Mouse (Mus musculus) hindbrain, embryonic 13.5 days (tissue): Measurements from ENCODE around the gene Gm38392. TPM values are rescaled to one million over a fixed set of nuclear protein-coding genes. Genes with fewer than 3 reads are reported as not detected.

ENCODE experiments used
- ATAC-seq: fragments of 200-750 bp; cut with Nextera tagmentation; 2 replicates; pipeline ENCODE4 v1.8.0; 2017; ENCODE audit warnings: moderate TSS enrichment; ENCODE audit not compliant: low FRiP score
- H3K27ac ChIP-seq: fragments of 300-500 bp; sonication (generic); 2 replicates; pipeline ENCODE4 v1.5.1; 2015; ENCODE audit warnings: inconsistent platforms, mild to moderate bottlenecking, moderate library complexity
- H3K27me3 ChIP-seq: fragments of 300-500 bp; sonication (generic); 2 replicates; pipeline ENCODE4 v1.6.1; 2015; ENCODE audit warnings: mild to moderate bottlenecking, inconsistent platforms
- H3K36me3 ChIP-seq: fragments of 300-500 bp; sonication (generic); 2 replicates; pipeline ENCODE4 v1.6.1; 2015; ENCODE audit warnings: mild to moderate bottlenecking, inconsistent platforms
- H3K4me1 ChIP-seq: fragments of 300-500 bp; sonication (generic); replicated peaks from 2 replicates; pipeline ENCODE4 v1.6.1; 2015; ENCODE audit warnings: inconsistent platforms
- H3K4me2 ChIP-seq: fragments of 300-500 bp; sonication (generic); 2 replicates; pipeline ENCODE4 v1.6.1; 2015; ENCODE audit warnings: inconsistent platforms, mild to moderate bottlenecking, moderate library complexity
- H3K4me3 ChIP-seq: fragments of 300-500 bp; sonication (generic); 2 replicates; pipeline ENCODE4 v1.5.1; 2015; ENCODE audit warnings: mild to moderate bottlenecking, inconsistent platforms
- H3K9ac ChIP-seq: fragments of 300-500 bp; sonication (generic); 2 replicates; pipeline ENCODE4 v1.6.1; 2015; ENCODE audit warnings: mild to moderate bottlenecking, inconsistent platforms
- H3K9me3 ChIP-seq: fragments of 300-500 bp; sonication (generic); 2 replicates; pipeline ENCODE4 v1.6.1; 2016; ENCODE audit warnings: inconsistent platforms
- WGBS: fragments of 180-500 bp; shearing (Covaris S2); methylation state at CpG from one replicate; pipeline ENCODE4 v1.1.7; 2015; 5-methylcytosine and 5-hydroxymethylcytosine counted together
- polyA plus RNA-seq: library from polyadenylated mRNA; unstranded; fragments of >200 nt; fragmentation: Nextera tagmentation; extraction: Ambion mirVana; gene quantifications from 2 replicates; pipeline ENCODE4 v1.2.1, GENCODE M21; 2015

The Gm38392 gene
- 0.29 and 0.70 TPM in 2 replicates for polyA plus RNA-seq

GRCm38 (mm10) chr3:88287110-88287509 lies at the start of gene Gm38392:
Gene Gm38392, minus strand, starts transcription at chr3:88287210.
- H3K4me1 ChIP-seq, result no peaks in the 10 kb centered on the region
- H3K9ac ChIP-seq, result no peak within 1 kb of the TSS
- H3K36me3 ChIP-seq, result no peaks in the 10 kb centered on the region
- H3K9me3 ChIP-seq, result no peaks in the 10 kb centered on the region
- H3K27me3 ChIP-seq, result no peaks in the 10 kb centered on the region
- 98% methylated on average over 4 of the region's 4 CpGs for WGBS
- ATAC-seq, result no peak
- no peak within 1 kb of the TSS for H3K4me3 ChIP-seq
- no peak within 1 kb of the TSS for H3K4me2 ChIP-seq
- no peak within 1 kb of the TSS for H3K27ac ChIP-seq

- 3% methylated on average over 61 of the region's 66 CpGs for WGBS
- H3K27ac ChIP-seq, result peak within 1 kb of the TSS; percentile 97
- peak; percentile 95 for ATAC-seq
- H3K27me3 ChIP-seq, result no peaks in the 10 kb centered on the region
- H3K4me3 ChIP-seq, result peak within 1 kb of the TSS; percentile 72
- peak within 1 kb of the TSS; percentile 90 for H3K9ac ChIP-seq
- peaks cover 33% of the 10 kb centered on the region for H3K4me1 ChIP-seq
- H3K36me3 ChIP-seq, result no peaks in the 10 kb centered on the region
- H3K9me3 ChIP-seq, result no peaks in the 10 kb centered on the region
- H3K4me2 ChIP-seq, result peak within 1 kb of the TSS; percentile 76
Observed at GRCm38 (mm10) chr3:88336058-88337013, 49.3 kb upstream of the Gm38392 start, which contains the start of the genes Tmem79 and Smg5. Gene Tmem79, minus strand, starts transcription at chr3:88336148. Gene Smg5, plus strand, starts transcription at chr3:88336260.

GRCm38 (mm10) chr3:88335436-88336053 lies 48.5 kb upstream of the Gm38392 start:
- Histone ChIP-seq H3K4me2 (peak overlapping the region; percentile 76), H3K4me3 (peak overlapping the region; percentile 72), H3K27me3 (no peaks in the 10 kb centered on the region), H3K9ac (peak overlapping the region; percentile 90), H3K27ac (peak overlapping the region; percentile 97), H3K4me1 (peaks cover 33% of the 10 kb centered on the region), H3K9me3 (no peaks in the 10 kb centered on the region), H3K36me3 (no peaks in the 10 kb centered on the region)
- peak; percentile 67 for ATAC-seq
- WGBS, result 1% methylated on average over 27 of the region's 27 CpGs

GRCm38 (mm10) chr3:88334902-88335435 lies 48.0 kb upstream of the Gm38392 start:
- Histone ChIP-seq H3K27me3 (no peaks in the 10 kb centered on the region), H3K9me3 (no peaks in the 10 kb centered on the region), H3K9ac (peak overlapping the region; percentile 90), H3K36me3 (no peaks in the 10 kb centered on the region), H3K4me3 (peak overlapping the region; percentile 72), H3K4me2 (peak overlapping the region; percentile 76), H3K27ac (no peak overlapping the region), H3K4me1 (peaks cover 33% of the 10 kb centered on the region)
- 33% methylated on average over 3 of the region's 3 CpGs for whole genome bisulfite sequencing
- no peak for ATAC-seq

GRCm38 (mm10) chr3:88334029-88334658 lies 47.1 kb upstream of the Gm38392 start:
- Histone ChIP-seq H3K9me3 (no peaks in the 10 kb centered on the region), H3K9ac (0 out of 2 replicates have a peak overlapping the region, but pooled peaks have one; percentile 6), H3K4me1 (peaks cover 31% of the 10 kb centered on the region), H3K27me3 (no peaks in the 10 kb centered on the region), H3K4me3 (no peak overlapping the region), H3K27ac (no peak overlapping the region), H3K36me3 (peaks cover 8% of the 10 kb centered on the region), H3K4me2 (no peak overlapping the region)
- no peak for ATAC-seq
- 60% methylated on average over 12 of the region's 12 CpGs for WGBS

- Histone ChIP-seq H3K4me1 (peaks cover 11% of the 10 kb centered on the region), H3K9ac (no peak overlapping the region), H3K4me3 (no peak overlapping the region), H3K9me3 (no peaks in the 10 kb centered on the region), H3K4me2 (no peak overlapping the region), H3K36me3 (peaks cover 25% of the 10 kb centered on the region), H3K27me3 (no peaks in the 10 kb centered on the region), H3K27ac (no peak overlapping the region)
- no peak for ATAC-seq
- WGBS, result 29% methylated on average over 2 of the region's 2 CpGs
Observed at GRCm38 (mm10) chr3:88331282-88331681, 44.3 kb upstream of the Gm38392 start.

- ATAC-seq, result no peak
- Histone ChIP-seq H3K36me3 (peaks cover 25% of the 10 kb centered on the region), H3K27ac (no peak overlapping the region), H3K4me2 (no peak overlapping the region), H3K9me3 (no peaks in the 10 kb centered on the region), H3K4me1 (peaks cover 17% of the 10 kb centered on the region), H3K4me3 (no peak overlapping the region), H3K27me3 (no peaks in the 10 kb centered on the region), H3K9ac (no peak overlapping the region)
- WGBS, result 74% methylated on average over 5 of the region's 5 CpGs
Observed at GRCm38 (mm10) chr3:88328956-88329355, 41.9 kb upstream of the Gm38392 start.

- Histone ChIP-seq H3K4me2 (peak within 1 kb of the TSS; percentile 78), H3K27me3 (no peaks in the 10 kb centered on the region), H3K36me3 (peaks cover 65% of the 10 kb centered on the region), H3K9me3 (no peaks in the 10 kb centered on the region), H3K4me3 (peak within 1 kb of the TSS; percentile 59), H3K4me1 (peaks cover 17% of the 10 kb centered on the region), H3K27ac (no peak within 1 kb of the TSS), H3K9ac (peak within 1 kb of the TSS; percentile 80)
- WGBS, result 4% methylated on average over 10 of the region's 10 CpGs
- ATAC-seq, result peak; percentile 78
Observed at GRCm38 (mm10) chr3:88324951-88325405, 38.0 kb upstream of the Gm38392 start, which contains the start of gene Glmp. Gene Glmp, plus strand, starts transcription at chr3:88325023.

GRCm38 (mm10) chr3:88299172-88299571 lies 12.2 kb upstream of the Gm38392 start:
- Histone ChIP-seq H3K27ac (no peak overlapping the region), H3K36me3 (peaks cover 48% of the 10 kb centered on the region), H3K4me3 (no peak overlapping the region), H3K4me2 (peak overlapping the region; percentile 85; the same call in 1 of the 2 replicates), H3K27me3 (no peaks in the 10 kb centered on the region), H3K4me1 (peaks cover 24% of the 10 kb centered on the region), H3K9me3 (no peaks in the 10 kb centered on the region), H3K9ac (no peak overlapping the region)
- 96% methylated on average over 1 of the region's 1 CpGs for WGBS
- ATAC-seq, result no peak

- Histone ChIP-seq H3K27ac (peak overlapping the region; percentile 95), H3K4me1 (peaks cover 24% of the 10 kb centered on the region), H3K27me3 (no peaks in the 10 kb centered on the region), H3K9ac (peak overlapping the region; percentile 90), H3K4me3 (peak overlapping the region; percentile 83), H3K4me2 (peak overlapping the region; percentile 85), H3K9me3 (no peaks in the 10 kb centered on the region), H3K36me3 (peaks cover 32% of the 10 kb centered on the region)
- ATAC-seq, result peak; percentile 18
- under 1% methylated on average over 30 of the region's 30 CpGs for WGBS
Observed at GRCm38 (mm10) chr3:88297321-88297851, 10.4 kb upstream of the Gm38392 start.

GRCm38 (mm10) chr3:88296561-88297318 lies 9.7 kb upstream of the Gm38392 start, which contains the start of the genes Tsacc and Cct3:
Gene Tsacc, minus strand, starts transcription at chr3:88296999.
Gene Cct3, plus strand, starts transcription at chr3:88297116.
- H3K27me3 ChIP-seq, result no peaks in the 10 kb centered on the region
- WGBS, result under 1% methylated on average over 44 of the region's 44 CpGs
- ATAC-seq, result peak; percentile 99

More at GRCm38 (mm10) chr3:88296561-88297318, 9.7 kb upstream of the Gm38392 start, which contains the start of the genes Tsacc and Cct3:
- H3K4me1 ChIP-seq, result peaks cover 24% of the 10 kb centered on the region
- H3K4me2 ChIP-seq, result peak within 1 kb of the TSS; percentile 85
- peaks cover 26% of the 10 kb centered on the region for H3K36me3 ChIP-seq
- H3K9ac ChIP-seq, result peak within 1 kb of the TSS; percentile 90
- H3K27ac ChIP-seq, result peak within 1 kb of the TSS; percentile 95
- no peaks in the 10 kb centered on the region for H3K9me3 ChIP-seq
- H3K4me3 ChIP-seq, result peak within 1 kb of the TSS; percentile 83
